Mouse (Mus musculus): Measurements from ENCODE around the gene Got1. TPM values are rescaled to one million over a fixed set of nuclear protein-coding genes. Genes with fewer than 3 reads are reported as not detected.
A peak's percentile ranks its signal among the peaks of the same experiment; 100 is the strongest.

The Got1 gene
- polyA plus RNA-seq, 2 experiments: 10.8 to 11.6 TPM

DNA sequence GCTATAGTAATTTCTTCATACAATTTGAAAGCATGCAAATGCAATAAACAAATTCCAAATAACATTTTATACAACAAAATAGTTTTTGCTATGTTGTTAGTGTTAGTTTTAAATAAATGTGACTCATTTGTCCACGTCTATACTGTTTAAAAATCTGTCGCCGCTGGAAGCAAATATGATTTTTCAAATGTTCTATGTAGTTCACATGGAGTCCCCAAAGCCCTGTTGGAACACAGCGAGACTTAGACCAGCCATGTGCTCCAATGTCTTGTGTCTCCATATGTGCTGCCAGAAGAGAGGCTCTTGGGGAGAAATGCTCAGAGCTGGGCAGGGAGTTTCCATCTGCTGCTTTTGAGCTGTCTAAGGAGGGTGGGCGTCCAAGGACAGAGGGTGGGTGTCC, 23.7 kb upstream of the Got1 start:
- no peaks in the 10 kb centered on the region for H3K36me3 ChIP-seq (replicated peaks; ENCODE audit: control insufficient read depth, insufficient read depth, low read depth)
- no peaks in the 10 kb centered on the region for H3K4me1 ChIP-seq (replicated peaks; ENCODE audit: control insufficient read depth in 2 of 2, insufficient read depth in 2 of 2, low read length in 1 of 2)
- no peak for TF ChIP-seq CTCF (IDR thresholded peaks at IDR 0.05; ENCODE audit: low read depth)
- no peak overlapping the region for H3K4me2 ChIP-seq (ENCODE audit: low read depth)
- H3K27ac ChIP-seq: no peak overlapping the region
- 63% methylated on average over 5 of the region's 5 CpGs for WGBS (ENCODE audit: insufficient replicate concordance)
- no peaks in the 10 kb centered on the region for H3K9me3 ChIP-seq (ENCODE audit: control insufficient read depth, low read length)
- ATAC-seq (ENCODE audit: insufficient read depth) (no peak), DNase-seq (ENCODE audit: low read depth in 3 of 3, low spot score in 3 of 3) (no peak)
- H3K27me3 ChIP-seq (ENCODE audit: control insufficient read depth, insufficient read depth, low read length): no peaks in the 10 kb centered on the region; the same call in 1 of the 2 replicates
- H3K9ac ChIP-seq (replicated peaks): no peak overlapping the region
- no peak overlapping the region for H3K4me3 ChIP-seq (ENCODE audit: insufficient read depth in 1 of 2, low read depth in 2 of 2, low read length in 2 of 2)

DNA sequence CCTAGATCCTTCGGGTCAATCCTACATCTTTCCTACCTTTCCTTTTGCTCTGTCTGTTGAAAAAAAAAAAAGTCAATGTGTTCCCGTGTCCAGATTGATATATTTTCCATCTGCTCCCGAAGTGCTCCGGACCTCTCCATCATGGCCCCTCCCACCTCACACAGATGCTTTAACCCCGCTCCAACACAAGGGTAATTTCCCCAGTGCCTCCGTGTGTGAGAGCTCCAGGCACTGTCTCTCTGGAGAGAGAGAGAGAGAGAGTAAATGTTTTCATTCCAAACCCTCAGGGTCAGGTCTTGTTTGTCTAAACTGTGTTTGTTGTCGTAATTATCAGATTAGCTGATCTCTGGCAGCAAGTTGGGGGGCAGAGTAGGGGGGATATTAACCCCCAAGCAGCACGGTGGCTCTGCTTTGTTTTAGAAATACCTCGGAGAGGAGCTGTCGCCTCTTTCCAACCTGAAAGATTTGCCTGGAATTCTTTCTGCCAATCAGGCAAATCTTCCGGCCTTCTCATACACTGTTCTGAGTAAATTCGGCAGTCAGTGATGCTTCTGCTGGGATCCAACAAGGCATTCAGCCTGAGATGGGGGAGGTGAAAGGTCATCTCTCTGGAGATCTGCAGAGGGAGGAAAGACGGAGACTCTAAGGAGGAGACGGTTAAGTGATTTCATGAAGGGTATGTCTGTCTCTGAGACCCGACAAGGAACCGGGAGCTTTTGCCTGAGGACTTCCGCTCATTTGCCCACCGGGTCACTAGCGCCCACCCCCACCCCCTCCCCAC, 22.1 kb upstream of the Got1 start:
- WGBS (ENCODE audit: insufficient replicate concordance): 35% methylated on average over 19 of the region's 19 CpGs
- Histone ChIP-seq H3K9me3 (ENCODE audit: control insufficient read depth, low read length) (no peaks in the 10 kb centered on the region), H3K4me1 (replicated peaks; ENCODE audit: control insufficient read depth in 2 of 2, insufficient read depth in 2 of 2, low read length in 1 of 2) (no peaks in the 10 kb centered on the region), H3K27me3 (ENCODE audit: control insufficient read depth, insufficient read depth, low read length) (no peaks in the 10 kb centered on the region; the same call in 1 of the 2 replicates), H3K4me2 (ENCODE audit: low read depth) (no peak overlapping the region), H3K36me3 (replicated peaks; ENCODE audit: control insufficient read depth, insufficient read depth, low read depth) (no peaks in the 10 kb centered on the region), H3K9ac (replicated peaks) (no peak overlapping the region), H3K4me3 (ENCODE audit: insufficient read depth in 1 of 2, low read depth in 2 of 2, low read length in 2 of 2) (no peak overlapping the region), H3K27ac (no peak overlapping the region)
- TF ChIP-seq CTCF (IDR thresholded peaks at IDR 0.05; ENCODE audit: low read depth) (no peak), EP300 (IDR thresholded peaks at IDR 0.05; ENCODE audit: low read depth) (no peak)
- ATAC-seq (ENCODE audit: insufficient read depth): no peak
- DNase-seq (ENCODE audit: low read depth in 3 of 3, low spot score in 3 of 3): no peak

DNA sequence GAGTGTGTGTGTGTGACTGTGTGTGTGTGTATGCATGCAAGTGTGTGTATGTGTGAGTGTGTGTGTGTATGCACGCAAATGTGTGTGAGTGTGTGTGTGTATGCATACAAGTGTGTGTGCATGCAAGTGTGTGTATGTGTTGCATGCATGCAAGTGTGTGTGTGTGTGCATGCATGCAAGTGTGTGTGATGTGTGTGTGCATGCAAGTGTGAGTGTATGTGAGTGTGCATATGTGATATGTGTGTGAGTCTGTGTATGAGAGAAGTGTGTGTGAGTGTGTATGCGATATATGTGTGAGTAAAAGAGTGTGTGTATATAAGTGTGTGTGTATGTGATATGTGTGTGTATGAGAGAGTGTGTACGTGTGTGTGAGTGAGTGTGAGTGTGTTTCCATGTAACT, 11.0 kb upstream of the Got1 start:
- TF ChIP-seq EP300 (IDR thresholded peaks at IDR 0.05; ENCODE audit: low read depth): no peak
- TF ChIP-seq CTCF (IDR thresholded peaks at IDR 0.05; ENCODE audit: low read depth): no peak
- Histone ChIP-seq H3K9ac (replicated peaks) (no peak overlapping the region), H3K9me3 (ENCODE audit: control insufficient read depth, low read length) (no peaks in the 10 kb centered on the region), H3K4me2 (ENCODE audit: low read depth) (no peak overlapping the region), H3K36me3 (replicated peaks; ENCODE audit: control insufficient read depth, insufficient read depth, low read depth) (no peaks in the 10 kb centered on the region), H3K4me1 (replicated peaks; ENCODE audit: control insufficient read depth in 2 of 2, insufficient read depth in 2 of 2, low read length in 1 of 2) (no peaks in the 10 kb centered on the region; a peak in 1 of 4 replicates), H3K4me3 (ENCODE audit: insufficient read depth in 1 of 2, low read depth in 2 of 2, low read length in 2 of 2) (no peak overlapping the region), H3K27ac (no peak overlapping the region), H3K27me3 (ENCODE audit: control insufficient read depth, insufficient read depth, low read length) (no peaks in the 10 kb centered on the region)
- DNase-seq (ENCODE audit: low read depth in 3 of 3, low spot score in 3 of 3) (no peak), ATAC-seq (ENCODE audit: insufficient read depth) (no peak)
- WGBS (ENCODE audit: insufficient replicate concordance): 65% methylated on average over 3 of the region's 3 CpGs

DNA sequence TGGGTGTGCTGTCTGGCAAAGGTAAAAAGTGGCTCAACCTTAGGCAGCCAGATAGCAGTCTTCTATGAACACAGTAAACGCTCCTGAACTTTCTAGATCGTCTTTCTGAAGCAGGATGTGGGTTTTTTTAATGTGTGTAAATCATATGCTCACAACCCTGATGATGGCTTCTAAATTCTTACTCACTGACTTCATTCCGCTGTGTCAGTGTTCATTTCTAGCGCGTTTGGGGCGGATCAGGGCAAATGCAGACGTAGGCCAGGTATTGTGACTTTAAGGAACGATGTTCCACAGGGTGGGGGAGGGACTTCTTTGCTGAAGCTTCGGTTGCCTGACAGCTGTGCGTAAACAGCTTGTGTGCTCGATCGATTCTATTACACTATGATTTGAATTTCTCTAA, 6.5 kb upstream of the Got1 start:
- ATAC-seq (ENCODE audit: insufficient read depth) (no peak), DNase-seq (ENCODE audit: low read depth in 3 of 3, low spot score in 3 of 3) (no peak)
- H3K4me3 ChIP-seq (ENCODE audit: insufficient read depth in 1 of 2, low read depth in 2 of 2, low read length in 2 of 2): no peak overlapping the region
- 32% methylated on average over 12 of the region's 12 CpGs for WGBS (ENCODE audit: insufficient replicate concordance)
- no peak overlapping the region for H3K4me2 ChIP-seq (ENCODE audit: low read depth)
- no peaks in the 10 kb centered on the region for H3K36me3 ChIP-seq (replicated peaks; ENCODE audit: control insufficient read depth, insufficient read depth, low read depth)
- no peak for TF ChIP-seq CTCF (IDR thresholded peaks at IDR 0.05; ENCODE audit: low read depth)
- no peak for TF ChIP-seq EP300 (IDR thresholded peaks at IDR 0.05; ENCODE audit: low read depth)
- no peaks in the 10 kb centered on the region; the same call in 1 of the 2 replicates for H3K27me3 ChIP-seq (ENCODE audit: control insufficient read depth, insufficient read depth, low read length)
- H3K27ac ChIP-seq: no peak overlapping the region
- no peaks in the 10 kb centered on the region; a peak in 1 of 4 replicates for H3K4me1 ChIP-seq (replicated peaks; ENCODE audit: control insufficient read depth in 2 of 2, insufficient read depth in 2 of 2, low read length in 1 of 2)
- no peak overlapping the region for H3K9ac ChIP-seq (replicated peaks)
- no peaks in the 10 kb centered on the region for H3K9me3 ChIP-seq (ENCODE audit: control insufficient read depth, low read length)

DNA sequence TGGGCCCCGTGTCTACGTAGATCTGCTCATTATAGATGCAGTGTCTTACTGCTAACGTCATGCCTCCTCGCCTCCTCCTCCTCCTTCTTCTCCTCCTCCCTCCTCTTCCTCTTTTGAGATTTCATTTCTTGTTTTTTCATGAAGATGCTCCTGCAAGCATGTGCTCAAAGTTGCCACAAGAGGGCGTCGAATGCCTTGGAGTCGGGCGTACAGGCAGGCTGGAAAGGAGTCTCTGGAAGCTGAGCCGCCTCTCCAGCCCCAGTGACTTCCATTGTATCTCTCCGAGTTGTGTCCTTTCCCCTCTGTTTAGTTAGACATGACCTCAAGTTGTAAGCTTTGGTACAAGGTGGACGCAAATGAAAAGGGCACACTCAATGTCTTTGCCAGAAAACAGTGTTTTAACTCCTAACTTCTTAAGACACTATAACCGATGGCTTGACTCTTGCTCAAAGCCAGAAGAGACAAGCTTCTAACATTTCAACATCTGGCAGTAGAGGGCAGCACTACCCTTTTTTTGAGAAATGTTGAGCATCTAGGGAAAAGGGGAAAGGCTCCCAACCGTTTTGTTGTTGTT, 5.9 kb upstream of the Got1 start:
- 3% methylated on average over 13 of the region's 13 CpGs for WGBS (ENCODE audit: insufficient replicate concordance)
- H3K9me3 ChIP-seq (ENCODE audit: control insufficient read depth, low read length): no peaks in the 10 kb centered on the region
- no peaks in the 10 kb centered on the region for H3K36me3 ChIP-seq (replicated peaks; ENCODE audit: control insufficient read depth, insufficient read depth, low read depth)
- peak; percentile 81 for ATAC-seq (ENCODE audit: insufficient read depth)
- H3K4me1 ChIP-seq (replicated peaks; ENCODE audit: control insufficient read depth in 2 of 2, insufficient read depth in 2 of 2, low read length in 1 of 2): peaks cover 0 to 4% of the 10 kb centered on the region in 2 experiments; a peak in 2 of 4 replicates
- peak overlapping the region; percentile 39 for H3K4me2 ChIP-seq (ENCODE audit: low read depth)
- peak; percentile 67 to 76 (median 72) for DNase-seq (ENCODE audit: low read depth in 3 of 3, low spot score in 3 of 3)
- H3K9ac ChIP-seq (replicated peaks): no peak overlapping the region
- no peak overlapping the region for H3K4me3 ChIP-seq (ENCODE audit: insufficient read depth in 1 of 2, low read depth in 2 of 2, low read length in 2 of 2)
- no peaks in the 10 kb centered on the region; the same call in 1 of the 2 replicates for H3K27me3 ChIP-seq (ENCODE audit: control insufficient read depth, insufficient read depth, low read length)
- TF ChIP-seq CTCF (IDR thresholded peaks at IDR 0.05; ENCODE audit: low read depth) (peak; percentile 91), EP300 (IDR thresholded peaks at IDR 0.05; ENCODE audit: low read depth) (no peak)
- no peak overlapping the region for H3K27ac ChIP-seq
